Mouse (Mus musculus) retina, postnatal 1 day (tissue): ENCODE measurements around the gene Lmntd1.

ENCODE experiments used
- DNase-seq: peaks from one replicate; pipeline ENCODE4 v3.0.0-alpha.2; 2012

The Lmntd1 gene

GRCm38 (mm10) chr6:145614219-145614618 is at the start of gene Lmntd1:
TSS of gene Lmntd1 (minus strand) at chr6:145614319.
- DNase-seq, result no peak

GRCm38 (mm10) chr6:145660943-145661342 is 46.8 kb upstream of the Lmntd1 start:
- DNase-seq, result no peak

DNA sequence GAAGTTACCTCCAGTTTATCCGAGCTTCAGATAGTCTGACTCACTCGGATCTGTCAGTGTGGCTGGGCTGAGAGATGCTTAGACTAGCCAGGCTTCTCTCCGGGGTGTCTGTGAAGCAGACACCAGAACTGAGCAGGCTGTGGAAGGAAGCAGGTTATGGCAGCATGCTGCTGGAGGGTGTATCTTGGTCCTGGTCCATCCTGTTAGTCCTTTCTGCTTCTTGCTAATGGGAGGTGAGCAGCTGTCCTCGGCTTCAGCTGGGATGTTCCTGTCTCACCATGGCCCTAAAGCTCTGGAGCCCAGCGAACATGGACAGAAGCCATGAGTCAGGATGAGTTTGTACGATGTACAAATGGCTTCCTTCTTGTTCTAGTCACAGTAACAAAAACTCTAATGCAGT is 45.0 kb upstream of the Lmntd1 start:
- no peak for DNase-seq

DNA sequence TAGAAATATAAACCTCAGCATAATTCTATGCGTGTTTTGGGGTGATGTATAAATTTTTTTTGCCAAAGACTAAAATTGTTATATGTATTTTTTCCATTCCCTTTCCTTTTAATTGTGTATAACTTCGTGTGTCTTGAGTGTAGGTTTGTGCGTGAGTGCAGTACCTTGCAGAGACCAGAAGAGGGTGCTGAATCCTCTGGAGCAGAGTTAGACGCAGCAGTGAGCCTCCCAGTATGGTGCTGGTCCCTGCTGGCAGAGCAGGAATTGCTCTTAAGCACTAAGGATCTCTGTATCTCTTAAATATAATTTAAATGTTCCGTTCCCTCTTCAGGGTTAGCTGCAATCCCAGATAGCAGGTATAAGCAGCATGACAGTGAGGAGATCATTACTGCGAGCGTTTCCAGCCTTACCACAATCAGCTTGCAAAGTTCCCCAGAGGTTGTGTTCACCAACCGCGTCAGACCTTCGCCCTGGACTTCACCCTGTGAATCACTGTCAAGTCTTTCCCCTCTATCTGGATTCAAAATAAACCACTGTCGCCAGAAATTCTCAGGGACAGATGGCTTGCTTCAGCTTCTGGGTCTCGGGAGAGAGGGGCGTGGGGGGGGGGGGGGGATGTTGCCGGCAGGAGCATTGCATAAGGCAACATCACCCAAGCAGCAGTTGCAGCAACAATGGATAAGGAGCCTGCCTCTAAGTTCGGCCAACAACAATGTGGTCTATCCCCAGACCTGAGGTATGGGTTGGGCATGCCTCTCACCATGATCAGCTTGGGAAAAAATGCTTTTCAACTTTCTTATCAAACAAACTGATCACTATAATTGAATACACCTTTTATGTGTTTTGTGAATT is 42.8 kb upstream of the Lmntd1 start:
- no peak for DNase-seq

DNA sequence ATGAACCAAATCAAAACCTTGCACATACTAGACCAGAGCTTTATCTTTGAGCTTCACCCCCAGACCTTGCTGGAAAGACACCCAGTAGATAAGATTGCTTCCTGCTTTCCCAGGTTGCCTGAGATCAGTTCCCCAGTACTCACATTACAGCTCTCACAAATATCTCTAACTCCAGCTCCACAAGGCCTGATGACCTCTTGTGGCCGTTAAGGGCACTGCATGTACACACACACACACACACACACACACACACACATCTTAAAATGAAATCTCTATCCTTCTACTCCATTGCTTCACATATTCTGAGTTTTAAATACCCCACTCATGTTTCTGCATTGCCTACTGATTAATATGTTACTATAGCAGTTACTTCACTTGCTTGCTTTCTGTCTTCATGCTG is 41.6 kb upstream of the Lmntd1 start:
- DNase-seq, result no peak

DNA sequence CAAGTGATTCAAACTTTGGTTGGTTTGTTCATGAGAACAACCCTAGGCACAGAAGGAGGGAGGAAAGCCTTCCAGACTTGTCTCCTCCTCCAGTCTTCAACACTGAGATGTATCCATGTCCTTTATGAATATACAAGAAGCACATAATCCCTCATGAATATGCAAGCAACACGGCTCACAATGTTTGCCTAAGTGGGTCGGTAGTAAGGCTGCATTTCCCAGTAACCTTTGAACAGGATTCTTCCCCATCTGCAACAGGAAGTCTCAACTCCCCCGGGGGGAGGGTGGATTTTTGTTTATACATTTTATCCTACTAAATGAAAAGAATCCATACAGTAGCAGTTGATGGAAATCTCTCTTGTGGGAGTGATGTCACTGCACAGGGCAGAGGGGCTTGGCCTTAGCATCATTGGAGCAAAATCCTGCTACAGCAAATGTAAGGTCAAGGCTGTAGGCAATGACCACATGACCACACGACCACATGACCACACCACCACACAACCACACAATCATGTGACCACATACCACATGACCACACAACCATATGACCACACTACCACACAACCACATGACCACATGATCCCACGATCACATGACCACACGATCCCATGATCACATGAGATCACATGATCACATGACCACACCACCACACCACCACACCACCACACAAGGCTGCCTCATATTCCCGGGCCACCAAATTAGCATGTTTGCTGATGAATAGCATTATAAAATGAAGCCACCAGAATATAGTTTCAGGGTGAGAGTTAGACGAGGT is 40.1 kb upstream of the Lmntd1 start:
- DNase-seq, result no peak

- no peak for DNase-seq
Measured at GRCm38 (mm10) chr6:145653626-145654025, 39.5 kb upstream of the Lmntd1 start.

- DNase-seq, result no peak
Measured at GRCm38 (mm10) chr6:145652986-145653385, 38.9 kb upstream of the Lmntd1 start.

DNA sequence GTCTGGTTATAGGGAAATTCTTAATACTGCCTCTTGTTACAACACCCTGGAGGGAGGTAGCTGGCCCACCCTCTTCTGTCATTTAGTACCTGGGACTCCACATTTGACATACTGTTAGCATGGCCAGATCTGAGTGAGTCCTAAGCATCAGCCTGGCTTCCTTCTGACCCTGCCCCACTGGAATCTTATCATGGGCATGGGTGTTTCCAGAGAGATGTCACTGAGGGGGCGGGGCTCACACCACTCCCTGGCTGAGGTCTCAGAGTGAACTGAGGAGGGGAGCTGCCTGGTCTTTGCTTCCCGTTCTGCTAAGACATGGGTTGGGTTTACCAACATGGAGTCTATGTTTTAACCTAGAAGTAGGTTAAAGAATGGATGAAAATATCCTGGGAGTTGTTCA is 37.9 kb upstream of the Lmntd1 start:
- no peak for DNase-seq

- no peak for DNase-seq
Measured at GRCm38 (mm10) chr6:145640971-145641506, 26.9 kb upstream of the Lmntd1 start.

GRCm38 (mm10) chr6:145638248-145638647 is 24.1 kb upstream of the Lmntd1 start:
- no peak for DNase-seq

DNA sequence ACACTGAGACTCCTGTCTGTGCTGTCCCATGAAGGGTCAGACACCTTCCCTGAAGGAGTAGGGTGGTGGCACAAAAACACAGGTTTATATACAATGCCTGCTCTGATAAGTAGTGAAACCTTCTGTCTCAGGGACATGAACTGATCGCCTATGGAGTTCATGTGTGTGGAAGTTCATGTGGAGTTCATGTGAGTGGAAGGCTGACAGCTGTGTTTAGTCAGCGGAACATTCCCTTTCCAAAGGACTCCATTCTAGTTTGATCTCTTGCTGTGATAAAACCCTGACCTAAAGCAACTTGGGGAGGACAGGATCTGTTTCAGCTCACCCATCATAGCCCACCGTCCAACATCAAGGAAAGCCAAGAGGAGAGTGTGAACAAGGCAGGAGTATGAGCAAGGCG is 22.6 kb upstream of the Lmntd1 start:
- no peak for DNase-seq

DNA sequence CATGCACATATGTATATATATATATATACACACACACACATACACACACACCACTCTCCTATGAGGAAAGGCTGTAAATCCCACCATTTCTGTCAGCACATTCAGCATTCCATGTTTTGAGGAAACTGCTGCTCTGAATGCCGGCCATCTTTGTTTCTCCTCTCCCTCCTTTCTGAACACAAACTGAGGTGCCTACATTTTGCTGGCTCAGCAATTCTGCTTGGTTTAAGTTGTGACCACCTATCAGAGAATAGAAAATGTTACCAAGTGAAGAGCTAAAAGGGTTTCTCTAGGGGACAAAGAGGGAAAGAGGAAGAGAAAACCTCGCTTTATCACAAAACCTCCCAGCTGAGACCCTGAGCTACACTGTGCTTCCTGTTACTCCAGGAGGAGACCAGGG is 20.3 kb upstream of the Lmntd1 start:
- no peak for DNase-seq

GRCm38 (mm10) chr6:145630269-145630668 is 16.1 kb upstream of the Lmntd1 start:
- DNase-seq, result no peak

DNA sequence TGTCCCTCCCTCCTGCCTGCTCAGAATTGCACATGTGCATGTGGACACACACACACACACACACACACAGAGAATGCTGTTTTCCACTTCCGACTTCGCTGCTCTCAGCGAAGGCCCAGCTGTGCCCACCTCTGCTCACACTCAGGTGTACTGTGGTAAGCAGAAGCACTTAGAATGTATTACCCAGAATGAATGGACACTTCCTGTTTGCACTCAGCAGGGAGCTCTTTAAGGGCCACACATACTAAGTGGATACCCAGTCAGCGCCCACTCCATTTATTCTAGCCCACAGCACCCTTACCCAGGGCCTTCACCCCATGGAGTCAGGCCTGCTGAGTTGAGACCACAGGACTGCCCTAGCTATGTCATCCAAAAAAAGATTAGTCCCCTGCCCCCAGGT is 9.0 kb upstream of the Lmntd1 start:
- DNase-seq, result no peak

DNA sequence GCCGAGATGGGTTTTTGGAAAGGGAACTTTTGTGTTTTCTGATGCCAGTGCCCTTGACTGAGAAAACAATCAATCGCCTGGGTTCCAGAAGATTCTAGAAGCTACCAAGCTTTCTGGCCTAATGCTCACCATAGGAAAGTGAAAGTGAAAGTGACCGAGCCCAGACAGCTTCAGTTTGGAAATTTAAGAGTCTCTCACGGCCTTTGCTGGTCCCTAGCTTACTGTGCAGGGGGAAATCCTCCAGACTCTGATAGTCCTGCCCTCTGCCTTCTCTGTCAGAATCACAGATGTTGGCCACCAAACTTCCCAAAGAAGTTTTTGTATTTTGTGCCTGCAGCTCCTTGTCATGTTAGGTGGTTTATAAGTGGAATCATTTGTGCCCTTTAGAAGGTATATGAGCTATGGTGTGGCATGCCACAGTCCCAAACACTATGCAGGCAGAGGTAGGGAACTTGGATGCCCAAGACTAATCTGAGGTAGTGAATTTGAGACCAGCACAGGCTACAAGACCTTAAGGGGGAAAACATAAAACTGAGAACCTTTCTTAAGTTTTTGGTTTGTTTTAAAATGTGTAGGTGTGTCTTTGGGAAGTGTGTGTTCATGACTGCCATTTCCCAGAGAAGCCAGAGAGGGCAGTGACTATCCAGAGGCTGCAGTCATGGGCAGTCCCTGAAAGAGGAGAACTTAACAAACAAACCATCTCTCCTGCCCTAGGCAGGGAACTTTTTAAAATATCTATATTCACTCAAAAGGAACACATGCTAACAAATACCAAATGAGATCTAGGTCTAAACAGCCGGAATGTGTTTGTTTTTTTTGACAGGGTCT is 2.5 kb upstream of the Lmntd1 start:
- no peak for DNase-seq

- DNase-seq, result no peak
Measured at GRCm38 (mm10) chr6:145615666-145616210, 1.6 kb upstream of the Lmntd1 start, which contains the start of gene Tuba3b. TSS of gene Tuba3b (plus strand) at chr6:145615757.

DNA sequence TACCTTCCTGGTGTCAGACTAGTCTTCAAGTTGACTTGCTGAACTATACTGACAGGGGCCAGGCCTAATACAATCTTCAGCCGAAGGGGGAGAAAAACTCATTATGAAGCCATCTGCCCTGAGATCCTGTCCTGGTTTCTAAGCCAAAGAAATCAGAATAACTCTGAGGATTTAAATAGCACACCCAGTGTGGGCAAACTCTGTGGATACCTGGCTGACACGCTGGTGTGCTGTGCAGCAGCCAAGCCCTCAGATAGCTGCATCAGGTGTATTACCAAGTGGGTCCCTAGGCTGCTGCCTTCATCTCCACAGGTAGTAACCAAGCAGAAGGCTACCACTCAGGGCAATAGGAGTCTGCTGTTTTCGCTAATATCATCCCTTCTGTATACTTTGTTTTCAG is 1.5 kb downstream of the Lmntd1 start:
- DNase-seq, result no peak

GRCm38 (mm10) chr6:145610901-145611300 is 3.2 kb downstream of the Lmntd1 start:
- DNase-seq, result peak; percentile 79

DNA sequence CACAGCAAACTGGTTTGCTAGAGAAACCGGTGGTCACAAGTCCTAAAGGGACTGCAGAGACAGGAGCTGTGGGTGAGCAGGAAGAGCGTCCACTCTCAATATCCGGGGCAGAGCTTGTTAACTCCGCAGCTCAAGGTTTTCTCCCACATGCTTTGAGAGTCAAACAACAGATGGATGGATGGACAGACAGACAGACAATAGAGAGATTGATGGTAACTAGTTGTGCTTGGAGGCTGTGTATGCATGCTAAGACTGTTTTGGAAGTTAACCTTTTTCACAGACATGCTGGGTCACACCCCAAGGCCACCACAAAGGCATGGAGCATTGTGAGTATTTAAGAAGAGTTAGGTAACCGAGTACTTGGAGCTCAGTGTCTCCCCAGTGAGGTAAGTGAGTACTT is 5.4 kb downstream of the Lmntd1 start:
- DNase-seq, result no peak

- no peak for DNase-seq
Measured at GRCm38 (mm10) chr6:145607746-145608145, 6.4 kb downstream of the Lmntd1 start.

GRCm38 (mm10) chr6:145605203-145605602 is 8.9 kb downstream of the Lmntd1 start:
- no peak for DNase-seq

DNA sequence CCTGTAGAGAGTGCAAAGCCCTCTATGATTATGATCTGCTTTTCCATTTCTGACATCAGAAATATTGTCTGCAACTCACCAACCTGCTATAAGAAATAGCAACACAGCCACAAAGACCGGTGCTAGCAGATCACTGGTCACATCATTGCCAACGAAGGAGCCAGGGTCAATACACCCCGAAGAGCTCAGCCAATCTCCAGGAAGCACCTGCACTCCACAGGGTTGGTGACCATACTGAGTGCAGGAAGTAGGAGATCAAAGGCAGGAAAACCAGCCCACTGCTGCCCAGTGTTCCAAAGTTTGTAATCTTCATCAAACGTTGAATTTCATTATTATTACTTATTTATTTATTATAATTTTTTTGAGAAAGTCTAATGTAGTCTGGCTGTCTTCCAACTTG is 9.5 kb downstream of the Lmntd1 start:
- no peak for DNase-seq
